ENCODE assay signal across 8 mouse cellular contexts in the genomic region with DNA sequence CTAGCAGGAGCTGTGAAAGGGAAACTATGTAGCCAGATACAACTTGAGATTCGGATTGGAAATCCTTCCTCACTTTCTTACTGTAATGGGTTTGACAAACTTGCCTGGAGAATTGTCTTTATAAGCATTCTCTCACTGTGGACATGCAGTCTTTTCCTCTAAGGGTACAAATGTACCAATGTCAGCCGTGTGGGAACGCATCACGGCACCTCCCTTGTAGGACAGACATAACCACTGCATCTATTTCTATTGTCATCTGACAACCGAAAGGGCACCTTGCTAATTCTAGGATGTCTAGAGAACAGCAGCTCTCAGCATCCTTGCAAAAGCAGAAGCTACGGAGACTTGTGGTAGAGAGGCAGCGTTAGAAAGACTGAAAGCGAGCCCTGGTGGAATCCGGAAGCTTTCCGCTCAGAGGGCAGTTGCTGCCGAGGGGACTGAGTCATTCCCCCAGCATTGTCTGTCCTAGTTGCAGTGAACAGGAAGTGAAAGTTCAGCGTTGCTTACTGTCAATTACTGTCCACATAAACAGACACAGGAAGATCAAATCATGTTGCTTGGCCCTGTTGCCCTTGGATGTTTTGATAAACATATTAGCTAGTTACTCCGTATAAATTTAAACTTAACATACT.
DNase-seq lines count a peak whose midpoint lies in the region; ATAC-seq lines count a peak whose summit lies in the region.

No protein-coding gene starts in this region.

- H3K36me3 ChIP-seq in stomach, embryonic 14.5 days (ENCODE audit: control insufficient read depth, insufficient read depth, low read length): no peaks in the 10 kb centered on the region
- H3K36me3 ChIP-seq in forebrain, embryonic 16.5 days (ENCODE audit: control insufficient read depth, insufficient read depth): no peaks in the 10 kb centered on the region

- 47% methylated on average over 13 of the region's 13 CpGs for WGBS in stomach, embryonic 14.5 days
- WGBS in forebrain, embryonic 16.5 days: 79% methylated on average over 13 of the region's 13 CpGs

- no peaks in the 10 kb centered on the region for H3K9me3 ChIP-seq in stomach, embryonic 14.5 days (ENCODE audit: control insufficient read depth, low read depth, low read length)
- no peaks in the 10 kb centered on the region for H3K9me3 ChIP-seq in forebrain, embryonic 16.5 days (ENCODE audit: control insufficient read depth, low read length)

- peaks cover 7% of the 10 kb centered on the region for H3K4me1 ChIP-seq in stomach, embryonic 14.5 days (ENCODE audit: control insufficient read depth, insufficient read depth, low read length)
- H3K4me1 ChIP-seq in forebrain, embryonic 16.5 days (replicated peaks; ENCODE audit: control insufficient read depth, insufficient read depth, low read length): no peaks in the 10 kb centered on the region

- no peak overlapping the region for H3K9ac ChIP-seq in stomach, embryonic 14.5 days (replicated peaks; ENCODE audit: low read depth, low read length)
- no peak overlapping the region for H3K9ac ChIP-seq in forebrain, embryonic 16.5 days (replicated peaks; ENCODE audit: low read depth, low read length)

- peak; percentile 47; the same call in 1 of the 2 replicates for ATAC-seq in erythroid progenitor cell, adult 5-6 weeks (replicated peaks; ENCODE audit: low FRiP score, poor library complexity, severe bottlenecking)
- ATAC-seq in megakaryocyte progenitor cell, adult 5-6 weeks (replicated peaks; ENCODE audit: poor library complexity): peak; percentile 87
- ATAC-seq in stomach, embryonic 14.5 days (ENCODE audit: insufficient number of reproducible peaks, insufficient read depth, low FRiP score, low read depth): 0 out of 2 replicates have a peak, but pooled peaks have one; percentile 53
- no peak for ATAC-seq in forebrain, embryonic 16.5 days

- H3K27me3 ChIP-seq in stomach, embryonic 14.5 days (ENCODE audit: control insufficient read depth, insufficient read depth, low read length): no peaks in the 10 kb centered on the region
- H3K27me3 ChIP-seq in forebrain, embryonic 16.5 days (replicated peaks; ENCODE audit: control insufficient read depth, insufficient read depth, low read length): no peaks in the 10 kb centered on the region

- H3K27ac ChIP-seq in stomach, embryonic 14.5 days (ENCODE audit: low read length): peak overlapping the region; percentile 44; the same call in 1 of the 2 replicates
- no peak overlapping the region for H3K27ac ChIP-seq in forebrain, embryonic 16.5 days (ENCODE audit: low read length)

- peak overlapping the region; percentile 35 for H3K4me2 ChIP-seq in stomach, embryonic 14.5 days (replicated peaks; ENCODE audit: low read depth, low read length)
- H3K4me2 ChIP-seq in forebrain, embryonic 16.5 days (ENCODE audit: low read length): no peak overlapping the region

- H3K4me3 ChIP-seq in stomach, embryonic 14.5 days (ENCODE audit: low read depth, low read length): no peak overlapping the region
- no peak overlapping the region for H3K4me3 ChIP-seq in forebrain, embryonic 16.5 days (replicated peaks; ENCODE audit: low read length)

- DNase-seq in B cell, adult 2 months: peak; percentile 28 to 31
- peak; percentile 35 to 37 for DNase-seq in adrenal gland, adult 18-20 months (ENCODE audit: low spot score in 2 of 2)
- DNase-seq in heart, postnatal 4 days: peak; percentile 57
- DNase-seq in left cerebral cortex, postnatal 14 days (ENCODE audit: low spot score in 2 of 2): peak; percentile 20 to 34

- intact Hi-C loops in left cerebral cortex, postnatal 14 days (cut with DNase I): no loop called here
